Mouse (Mus musculus) intestine, embryonic 16.5 days (tissue): ENCODE measurements around the gene Gm21887. TPM values are rescaled to one million over a fixed set of nuclear protein-coding genes. Genes with fewer than 3 reads are reported as not detected.
"Not testable (repeated sequence)": the region's sequence is repeated elsewhere in the genome, so short reads cannot be mapped to it uniquely, and the experiment has no call there.

Experiments used
- ATAC-seq: fragments of 200-750 bp; cut with Nextera tagmentation; 2 replicates; pipeline ENCODE4 v1.8.0; 2017; ENCODE audit warnings: moderate TSS enrichment, moderate library complexity
- H3K27ac ChIP-seq: fragments of 300-500 bp; sonication (generic); 2 replicates; pipeline ENCODE4 v1.5.1; 2014; ENCODE audit warnings: mild to moderate bottlenecking, low read length
- H3K27me3 ChIP-seq: fragments of 300-500 bp; sonication (generic); replicated peaks from 2 replicates; pipeline ENCODE4 v1.6.1; 2014; ENCODE audit warnings: low read length, control low read depth, mixed read lengths; ENCODE audit not compliant: control insufficient read depth, insufficient read depth
- H3K36me3 ChIP-seq: fragments of 300-500 bp; sonication (generic); 2 replicates; pipeline ENCODE4 v1.6.1; 2014; ENCODE audit warnings: low read length, control low read depth; ENCODE audit not compliant: control insufficient read depth, insufficient read depth
- H3K4me1 ChIP-seq: fragments of 300-500 bp; sonication (generic); 2 replicates; pipeline ENCODE4 v1.6.1; 2014; ENCODE audit warnings: low read length, control low read depth, mixed read lengths; ENCODE audit not compliant: control insufficient read depth, insufficient read depth
- H3K4me2 ChIP-seq: fragments of 300-500 bp; sonication (generic); 2 replicates; pipeline ENCODE4 v1.6.1; 2014; ENCODE audit warnings: low read depth, low read length, control low read depth
- H3K4me3 ChIP-seq: fragments of 300-500 bp; sonication (generic); 2 replicates; pipeline ENCODE4 v1.5.1; 2014; ENCODE audit warnings: mild to moderate bottlenecking, low read length
- H3K9ac ChIP-seq: fragments of 300-500 bp; sonication (generic); 2 replicates; pipeline ENCODE4 v1.6.1; 2014; ENCODE audit warnings: low read depth, low read length
- H3K9me3 ChIP-seq: fragments of 300-500 bp; sonication (generic); 2 replicates; pipeline ENCODE4 v1.6.1; 2016; ENCODE audit warnings: low read length, control low read depth; ENCODE audit not compliant: control insufficient read depth
- WGBS: fragments of 180-500 bp; shearing (Covaris S2); extraction: QIAGEN DNeasy Blood & Tissue Kit; methylation state at CpG from one replicate; pipeline ENCODE4 v1.1.7; 2014; 5-methylcytosine and 5-hydroxymethylcytosine counted together
- polyA plus RNA-seq: library from polyadenylated mRNA; unstranded; fragments of >200 nt; fragmentation: Nextera tagmentation; extraction: Ambion mirVana; gene quantifications from 2 replicates; pipeline ENCODE4 v1.2.1, GENCODE M21; 2015

Gm21887 gene
- polyA plus RNA-seq, 1 experiment from 2014 or later = 149 TPM

- not testable (repeated sequence) for H3K9ac ChIP-seq, H3K9me3 ChIP-seq, H3K36me3 ChIP-seq, ATAC-seq, H3K4me2 ChIP-seq, H3K27me3 ChIP-seq, H3K4me3 ChIP-seq, H3K27ac ChIP-seq, H3K4me1 ChIP-seq
- 40% methylated on average over 7 of the region's 18 CpGs for WGBS
These were observed 6.8 kb upstream of the Gm21887 start for GRCm38 (mm10) chrX:170002510-170003197.

GRCm38 (mm10) chrX:170003536-170003935, 5.9 kb upstream of the Gm21887 start:
- H3K36me3 ChIP-seq, ATAC-seq, H3K4me1 ChIP-seq, H3K9ac ChIP-seq, H3K4me2 ChIP-seq, H3K4me3 ChIP-seq, H3K27me3 ChIP-seq, H3K27ac ChIP-seq: not testable (repeated sequence)
- WGBS = 27% methylated on average over 1 of the region's 1 CpGs
- peaks cover 16% of the 10 kb centered on the region; the same call in 1 of the 2 replicates for H3K9me3 ChIP-seq

- not testable (repeated sequence) for H3K4me1 ChIP-seq, ATAC-seq, H3K27ac ChIP-seq, H3K36me3 ChIP-seq, H3K27me3 ChIP-seq, H3K4me2 ChIP-seq, H3K9ac ChIP-seq, H3K4me3 ChIP-seq
- peaks cover 20% of the 10 kb centered on the region for H3K9me3 ChIP-seq
- 55% methylated on average over 2 of the region's 2 CpGs for WGBS
These were observed 5.2 kb upstream of the Gm21887 start for GRCm38 (mm10) chrX:170004236-170004635.

- H3K4me3 ChIP-seq, H3K4me2 ChIP-seq, H3K4me1 ChIP-seq, H3K9ac ChIP-seq, H3K27ac ChIP-seq, ATAC-seq, H3K36me3 ChIP-seq, H3K27me3 ChIP-seq: not testable (repeated sequence)
- 25% methylated on average over 5 of the region's 5 CpGs for WGBS
- peaks cover 25% of the 10 kb centered on the region for H3K9me3 ChIP-seq
These were observed 4.7 kb upstream of the Gm21887 start for GRCm38 (mm10) chrX:170004793-170005192.

GRCm38 (mm10) chrX:170005194-170005593, 4.3 kb upstream of the Gm21887 start:
- 15% methylated on average over 13 of the region's 13 CpGs for WGBS
- not testable (repeated sequence) for H3K4me2 ChIP-seq, H3K9ac ChIP-seq, H3K4me3 ChIP-seq, H3K27me3 ChIP-seq, H3K27ac ChIP-seq, H3K36me3 ChIP-seq, ATAC-seq, H3K4me1 ChIP-seq
- H3K9me3 ChIP-seq = peaks cover 25% of the 10 kb centered on the region

GRCm38 (mm10) chrX:170005695-170006297, 3.7 kb upstream of the Gm21887 start:
- not testable (repeated sequence) for H3K9ac ChIP-seq, H3K4me3 ChIP-seq, H3K27me3 ChIP-seq, H3K27ac ChIP-seq, H3K4me1 ChIP-seq, ATAC-seq, H3K4me2 ChIP-seq, H3K36me3 ChIP-seq
- peaks cover 29% of the 10 kb centered on the region for H3K9me3 ChIP-seq
- 53% methylated on average over 1 of the region's 1 CpGs for WGBS

- H3K4me2 ChIP-seq, H3K9ac ChIP-seq, ATAC-seq, H3K4me3 ChIP-seq, H3K4me1 ChIP-seq, H3K27me3 ChIP-seq, H3K27ac ChIP-seq: not testable (repeated sequence)
- WGBS = 52% methylated on average over 3 of the region's 3 CpGs
- peaks cover 36% of the 10 kb centered on the region for H3K9me3 ChIP-seq
- H3K36me3 ChIP-seq = peaks cover 14% of the 10 kb centered on the region
These were observed 2.7 kb upstream of the Gm21887 start for GRCm38 (mm10) chrX:170006694-170007247.

GRCm38 (mm10) chrX:170007375-170008178, 1.9 kb upstream of the Gm21887 start:
- Histone ChIP-seq H3K36me3 (peaks cover 14% of the 10 kb centered on the region), H3K9me3 (peaks cover 36% of the 10 kb centered on the region)
- WGBS = 54% methylated on average over 2 of the region's 2 CpGs
- not testable (repeated sequence) for H3K9ac ChIP-seq, H3K4me2 ChIP-seq, H3K4me1 ChIP-seq, H3K27ac ChIP-seq, H3K27me3 ChIP-seq, ATAC-seq, H3K4me3 ChIP-seq

- not testable (repeated sequence) for H3K4me1 ChIP-seq, ATAC-seq, H3K4me3 ChIP-seq, H3K9ac ChIP-seq, H3K4me2 ChIP-seq, H3K27ac ChIP-seq, H3K27me3 ChIP-seq
- peaks cover 36% of the 10 kb centered on the region for H3K9me3 ChIP-seq
- peaks cover 14% of the 10 kb centered on the region for H3K36me3 ChIP-seq
These were observed 1.3 kb upstream of the Gm21887 start for GRCm38 (mm10) chrX:170008179-170008467.
